Mouse (Mus musculus): Measurements from ENCODE around the gene St6gal1. TPM values are rescaled to one million over a fixed set of nuclear protein-coding genes. Genes with fewer than 3 reads are reported as not detected.

Gene St6gal1
- polyA plus RNA-seq, 1 experiment = 1.1 TPM

DNA sequence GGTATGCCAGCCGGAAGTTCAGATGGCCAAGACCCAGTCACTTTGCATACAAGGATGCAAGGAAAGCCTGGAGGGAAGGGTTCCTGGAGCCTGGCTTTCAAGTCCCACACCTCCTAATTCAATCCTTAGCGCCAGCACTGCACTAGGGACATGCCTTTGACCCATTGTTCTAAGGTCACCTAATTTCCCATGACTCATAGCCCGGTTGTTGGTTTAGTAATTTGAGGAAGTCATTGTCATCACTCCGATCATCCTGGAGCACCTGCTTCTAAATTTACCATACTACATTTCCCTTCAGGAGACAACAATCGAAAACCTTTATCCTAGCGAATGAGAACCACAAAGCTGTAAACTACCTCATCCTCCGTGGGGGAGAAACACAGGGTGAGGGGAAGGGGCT, 10.2 kb upstream of the St6gal1 start:
- no peak for TF ChIP-seq GATA1 (IDR thresholded peaks at IDR 0.05; ENCODE audit: low read length)

DNA sequence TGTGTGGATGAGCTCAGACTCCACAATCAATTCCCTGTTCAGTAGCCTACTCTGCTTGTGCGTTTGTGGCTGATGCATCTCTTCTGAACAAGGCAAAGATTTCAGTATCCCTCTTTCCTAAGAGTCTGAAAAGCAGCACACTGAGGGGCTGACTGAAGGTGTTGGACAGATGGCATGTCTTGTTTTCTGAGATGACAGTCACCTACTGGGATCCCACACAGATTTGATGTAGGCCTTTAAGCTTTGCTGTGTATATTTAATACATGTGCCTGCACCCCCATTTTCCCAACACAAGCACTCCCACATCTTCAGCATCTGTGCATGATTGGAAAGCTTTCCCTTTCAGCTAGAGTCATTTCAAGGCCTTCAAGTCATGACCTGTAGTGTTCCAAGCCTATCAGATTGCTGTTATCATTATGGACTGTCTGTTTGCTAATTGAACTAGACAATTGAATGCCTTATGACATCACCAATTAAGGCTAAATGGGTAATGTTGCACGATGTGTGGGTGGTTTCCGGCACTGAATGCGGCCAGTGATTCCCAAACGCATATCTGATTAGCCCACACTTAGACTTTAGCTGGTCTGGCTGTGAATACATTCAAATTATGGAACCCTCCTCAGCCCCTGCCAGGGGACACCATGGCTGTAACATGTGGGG, 9.2 kb upstream of the St6gal1 start:
- TF ChIP-seq GATA1 (IDR thresholded peaks at IDR 0.05; ENCODE audit: low read length) = no peak

DNA sequence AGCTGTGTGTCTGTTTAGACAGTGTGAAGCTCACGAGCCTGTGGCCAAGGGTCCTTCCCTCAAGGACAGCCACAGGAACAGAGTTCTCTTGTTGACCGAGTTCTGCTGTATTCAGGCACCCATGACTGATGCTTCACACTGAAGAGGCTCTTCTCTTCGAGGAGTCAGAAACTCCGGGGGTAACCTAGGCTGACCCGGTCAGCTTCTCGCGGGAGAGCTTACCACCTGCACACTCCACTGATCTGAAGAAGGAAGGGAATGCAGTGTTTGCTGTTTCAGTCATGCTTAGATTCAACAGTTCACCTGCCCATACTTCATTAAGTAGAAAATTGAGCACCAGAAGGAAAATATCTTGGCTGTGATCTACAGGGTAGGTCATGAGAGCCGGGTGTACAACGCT, 8.2 kb upstream of the St6gal1 start:
- TF ChIP-seq GATA1 (IDR thresholded peaks at IDR 0.05; ENCODE audit: low read length) = no peak

DNA sequence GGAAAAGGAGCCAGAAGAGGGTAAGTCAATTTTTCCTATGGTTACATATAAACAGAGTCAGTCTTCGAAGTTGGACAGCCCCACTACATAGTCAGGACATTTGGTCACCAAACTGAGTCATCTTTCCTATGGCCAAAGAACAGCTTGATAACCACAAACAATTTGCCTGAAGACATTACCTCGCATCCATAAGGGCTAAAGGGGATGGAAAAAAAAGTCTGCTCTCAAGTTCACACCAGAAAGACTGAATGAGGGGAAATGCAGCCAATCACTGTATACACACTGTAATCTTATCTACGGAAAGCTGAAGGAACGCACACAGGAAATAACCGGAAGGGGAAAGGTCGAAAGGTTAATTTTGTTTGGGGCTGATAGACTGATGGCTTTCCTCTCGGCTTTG, 6.2 kb upstream of the St6gal1 start:
- TF ChIP-seq GATA1 (IDR thresholded peaks at IDR 0.05; ENCODE audit: low read length) = no peak

DNA sequence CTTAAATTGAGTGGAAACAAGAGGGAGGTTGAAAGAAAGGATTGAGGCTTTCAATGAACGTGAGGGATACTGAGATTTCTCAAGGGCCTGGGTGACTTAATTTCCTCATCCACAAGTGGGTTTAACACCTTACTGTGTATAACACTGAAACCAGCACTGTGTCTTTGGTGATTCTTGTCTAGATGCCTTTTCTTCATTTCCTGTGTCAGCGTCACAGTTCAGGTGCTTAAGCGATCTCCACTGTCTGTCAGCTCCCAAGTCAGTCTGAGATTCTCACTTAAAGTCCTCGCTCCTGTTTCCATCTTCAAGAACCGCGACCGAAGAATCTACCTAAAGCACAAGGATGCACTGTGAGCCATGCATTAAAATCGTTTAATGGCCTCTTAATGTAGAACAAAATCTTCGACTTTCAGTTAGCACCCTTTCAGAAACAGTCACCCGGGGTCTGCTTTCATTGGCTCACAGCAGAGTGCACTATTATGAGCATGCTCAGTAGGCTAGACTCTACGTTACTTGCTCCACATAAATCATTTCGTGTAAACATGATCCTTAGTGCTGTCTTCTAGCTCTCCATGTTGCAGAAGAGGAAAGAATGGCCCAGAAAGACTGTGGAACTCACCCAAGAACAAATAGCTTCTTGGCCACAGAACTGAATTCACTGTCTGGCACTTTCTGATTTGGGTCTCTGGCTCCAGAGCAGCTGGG, 1.2 kb upstream of the St6gal1 start:
- no peak for TF ChIP-seq GATA1 (IDR thresholded peaks at IDR 0.05; ENCODE audit: low read length)

DNA sequence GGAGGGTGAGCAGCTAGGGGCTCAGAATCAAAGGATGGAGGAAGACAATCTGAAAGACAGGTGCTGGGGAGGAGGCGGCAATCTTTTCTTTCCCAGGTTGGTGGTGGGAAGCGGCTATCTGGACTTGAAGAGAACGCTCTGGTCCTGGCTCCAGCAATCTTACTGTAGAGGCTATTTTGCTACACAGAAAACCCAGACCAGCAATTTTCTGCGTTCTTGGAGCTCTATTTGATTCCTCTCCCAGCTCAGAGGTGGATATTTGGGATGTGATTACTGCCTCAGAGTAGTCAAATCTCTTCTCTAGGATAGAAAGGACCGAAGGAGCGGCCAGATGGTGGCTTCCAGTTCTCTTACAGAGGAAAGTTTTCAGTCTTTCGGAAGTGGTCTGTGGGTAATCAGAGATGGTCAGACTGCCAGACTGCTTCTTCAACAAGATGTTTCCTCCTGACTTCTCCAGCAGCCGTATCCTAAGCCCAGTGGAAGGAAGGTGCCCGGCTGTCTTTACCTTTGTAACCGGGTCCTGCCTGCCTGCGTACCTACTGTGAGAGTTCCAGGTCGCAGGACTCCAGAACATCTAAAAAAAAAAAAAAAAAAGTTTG, 570 bp upstream of the St6gal1 start:
- no peak for TF ChIP-seq GATA1 (IDR thresholded peaks at IDR 0.05; ENCODE audit: low read length)

DNA sequence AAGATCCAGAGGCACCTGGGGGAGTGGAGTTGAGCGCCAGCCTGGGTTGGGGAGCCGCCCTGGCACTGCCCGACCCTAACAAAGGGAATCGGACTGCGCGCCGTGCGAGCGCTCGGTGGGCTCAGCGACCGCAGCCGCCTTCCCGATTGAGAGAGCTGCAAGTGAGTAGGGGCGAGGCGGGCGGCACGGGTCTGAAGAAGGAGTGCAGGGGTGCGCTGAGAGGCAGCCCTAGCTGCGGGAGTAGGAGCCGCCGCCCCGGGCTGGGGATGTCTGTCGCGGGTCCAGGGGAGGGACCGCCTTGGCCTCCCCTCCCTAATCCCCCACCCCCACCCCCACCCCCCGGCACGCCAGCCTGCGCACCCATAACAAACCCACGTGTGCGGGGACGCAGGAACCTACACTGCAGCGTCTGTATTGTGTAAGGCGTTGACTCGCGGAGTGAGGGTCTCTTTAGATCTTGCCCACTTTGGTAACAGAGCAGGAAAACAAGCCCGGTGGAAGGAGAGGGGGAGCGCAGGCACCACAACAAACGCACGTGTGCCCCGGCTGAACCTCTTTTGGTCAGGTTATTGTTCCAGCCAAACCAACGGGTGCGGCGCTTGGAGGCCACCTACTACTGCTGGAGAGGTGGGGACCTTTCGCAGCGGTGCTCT, 655 bp downstream of the St6gal1 start:
- no peak for TF ChIP-seq GATA1 (IDR thresholded peaks at IDR 0.05; ENCODE audit: low read length)

DNA sequence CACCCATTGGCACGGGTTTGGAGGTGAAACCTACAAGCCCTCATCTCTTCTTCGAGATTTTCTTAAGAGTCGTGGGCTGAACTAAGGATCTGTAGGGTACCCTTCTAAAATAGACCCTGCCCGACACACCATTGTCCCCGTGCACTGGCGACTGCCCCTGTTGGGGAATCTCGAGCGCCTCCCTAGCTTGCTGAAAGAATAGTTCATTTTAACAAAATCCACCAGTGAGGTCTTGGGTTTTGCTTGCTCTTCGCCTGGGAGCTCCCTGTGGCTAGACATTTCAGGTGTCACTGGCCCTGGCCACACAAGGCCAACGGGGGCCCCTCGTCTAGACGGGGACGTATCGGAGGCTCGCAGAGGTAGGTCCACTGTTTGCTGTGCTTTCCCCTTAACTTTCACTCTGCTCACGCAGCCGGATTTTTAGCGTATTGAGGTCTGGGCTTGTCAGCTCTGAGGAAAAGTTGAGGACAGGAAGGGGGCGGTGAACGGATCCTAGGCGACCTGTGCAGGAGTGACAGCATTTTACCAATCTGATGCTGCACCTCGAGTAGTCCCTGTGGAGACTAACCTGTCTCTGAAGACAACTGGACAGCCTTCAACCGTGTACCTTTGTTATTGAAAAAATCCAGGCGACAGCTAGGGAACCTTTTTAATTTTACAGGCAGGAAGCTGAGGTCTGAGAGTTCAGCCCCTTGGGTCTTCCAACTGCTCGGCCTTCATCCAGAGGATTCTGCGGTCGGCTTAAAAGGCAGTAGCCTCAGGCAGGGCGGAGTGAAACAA, 1.5 kb downstream of the St6gal1 start:
- TF ChIP-seq GATA1 (IDR thresholded peaks at IDR 0.05; ENCODE audit: low read length) = no peak

DNA sequence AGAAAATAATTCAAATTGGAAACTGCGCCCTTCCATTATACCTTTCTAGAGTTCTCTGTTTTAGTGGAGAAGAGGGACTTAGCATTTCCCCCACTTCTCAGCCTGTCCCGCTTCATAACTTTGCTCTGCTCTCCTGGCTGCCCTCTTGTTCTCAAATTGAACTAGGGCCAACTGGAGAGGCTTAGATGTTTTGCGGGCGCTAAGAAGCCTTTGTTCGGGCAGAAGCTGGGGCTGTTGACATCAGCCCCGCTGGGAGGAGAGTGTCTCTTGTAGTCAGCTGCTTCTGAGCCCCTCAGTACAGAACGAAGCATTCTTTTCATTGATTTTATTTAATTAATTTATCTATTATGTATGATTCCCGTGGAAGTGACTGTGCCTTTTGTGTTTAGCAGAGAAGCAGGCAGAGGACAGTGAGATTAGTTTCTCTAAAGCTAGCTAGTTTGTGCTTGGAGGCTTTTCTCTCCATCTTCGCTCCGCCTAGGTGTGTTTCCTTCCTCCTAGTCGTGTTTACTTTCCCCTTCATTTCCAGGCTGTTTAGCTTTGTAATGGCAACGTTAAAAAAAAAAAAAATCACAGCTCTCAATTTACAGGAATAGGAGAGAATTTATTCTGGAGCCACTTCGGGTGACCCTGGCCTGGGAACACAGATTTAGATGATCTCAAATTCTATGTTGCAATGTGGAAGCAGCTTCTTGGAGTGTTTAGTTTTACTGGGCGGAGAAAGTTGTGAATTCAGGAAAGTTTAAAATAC, 2.2 kb downstream of the St6gal1 start:
- TF ChIP-seq GATA1 (IDR thresholded peaks at IDR 0.05; ENCODE audit: low read length) = no peak

DNA sequence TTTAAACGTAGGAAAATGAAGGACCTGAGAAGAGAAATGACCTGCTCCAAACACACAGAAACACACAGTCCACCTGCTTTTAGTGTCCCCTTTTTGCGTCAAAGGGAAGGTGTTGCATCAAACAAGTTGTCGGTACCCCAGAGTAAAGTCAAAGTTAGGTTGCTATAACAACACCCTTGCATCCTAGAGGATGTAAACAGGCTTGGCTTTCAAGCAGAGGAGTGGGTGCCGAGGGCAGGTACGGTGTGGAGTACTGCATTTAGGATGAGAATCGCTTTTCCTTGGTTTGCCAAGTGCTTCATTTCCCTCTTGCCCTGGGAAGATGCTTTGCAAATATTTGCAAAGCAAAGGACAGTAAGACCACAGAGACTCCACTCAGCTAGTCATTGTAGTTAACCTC, 3.3 kb downstream of the St6gal1 start:
- no peak for TF ChIP-seq GATA1 (IDR thresholded peaks at IDR 0.05; ENCODE audit: low read length)

DNA sequence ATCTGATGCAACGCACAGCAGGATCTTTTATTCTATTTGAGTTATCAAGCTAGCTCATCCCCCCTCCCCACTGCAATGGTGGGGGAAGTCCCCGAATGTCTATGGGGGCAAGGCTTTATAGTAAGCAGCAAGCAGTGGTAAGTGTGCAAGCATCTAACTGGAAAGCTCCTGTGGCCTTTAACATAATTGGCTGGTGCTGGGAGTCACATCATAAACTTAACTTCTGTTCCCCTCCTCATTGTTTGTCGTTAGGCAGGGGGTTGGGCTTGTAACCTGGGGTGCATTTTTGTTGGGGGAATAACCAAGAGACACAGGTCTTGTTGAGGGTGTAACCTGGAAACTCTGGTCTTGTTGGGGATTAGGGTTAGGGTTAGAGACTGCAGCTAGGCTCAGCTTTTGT, 3.9 kb downstream of the St6gal1 start:
- TF ChIP-seq GATA1 (IDR thresholded peaks at IDR 0.05; ENCODE audit: low read length) = no peak

DNA sequence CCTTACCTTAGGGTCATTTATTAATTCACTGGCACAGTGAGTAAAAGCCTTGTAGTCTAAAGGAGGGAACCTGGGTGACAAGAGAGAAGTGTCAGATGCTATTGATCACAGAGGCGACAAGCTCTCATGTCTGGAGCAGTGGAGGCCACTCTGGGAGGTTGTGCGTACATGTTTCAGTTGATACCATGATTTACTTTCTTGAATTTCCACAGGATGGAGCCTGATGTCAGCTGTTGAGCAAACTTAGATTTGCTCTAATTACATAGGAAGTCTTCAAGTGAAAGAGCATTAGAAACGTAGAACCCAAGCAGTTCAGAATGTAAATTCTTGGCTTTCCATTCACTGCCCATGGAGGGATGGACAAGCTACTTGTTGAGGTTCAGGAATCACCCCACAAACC, 5.4 kb downstream of the St6gal1 start:
- TF ChIP-seq GATA1 (IDR thresholded peaks at IDR 0.05; ENCODE audit: low read length) = no peak

DNA sequence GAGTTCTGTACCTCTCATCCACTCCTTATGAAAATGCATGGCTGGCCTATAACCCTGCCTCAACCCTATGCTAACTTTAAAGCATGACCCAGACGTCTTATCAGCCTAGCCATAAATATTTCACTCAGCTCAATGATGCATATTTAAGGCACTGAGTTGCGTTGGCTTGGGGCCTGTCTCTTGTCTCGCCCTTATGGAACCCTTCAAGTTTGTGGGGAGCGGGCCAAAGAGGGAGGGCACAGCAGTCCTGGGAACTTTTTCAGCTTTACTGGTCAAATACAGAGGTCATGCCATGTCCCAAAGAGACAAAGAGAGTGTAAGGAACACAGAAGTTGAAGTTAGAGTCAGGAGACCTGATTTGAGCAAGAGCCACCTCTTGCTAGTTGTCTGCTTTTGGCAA, 6.6 kb downstream of the St6gal1 start:
- no peak for TF ChIP-seq GATA1 (IDR thresholded peaks at IDR 0.05; ENCODE audit: low read length)

DNA sequence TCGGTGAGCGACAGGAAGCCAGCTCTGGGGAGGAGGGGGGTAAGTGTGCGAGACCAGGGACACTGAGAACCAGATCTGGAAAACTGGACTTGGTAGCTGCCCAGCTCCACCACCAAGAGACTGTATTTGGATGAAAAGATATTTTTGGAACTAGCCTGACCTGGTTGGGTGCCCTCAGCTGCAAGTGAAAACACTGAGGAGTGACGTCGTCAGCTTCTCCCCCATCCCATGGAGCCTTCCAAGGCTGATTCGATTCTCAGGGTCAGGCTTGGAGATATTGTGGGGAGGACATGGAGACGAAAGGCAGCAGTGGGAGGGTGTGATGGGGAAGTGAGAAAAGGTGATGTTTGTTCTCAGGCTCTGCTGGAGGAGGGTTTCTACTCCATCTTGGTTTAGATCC, 8.2 kb downstream of the St6gal1 start:
- no peak for TF ChIP-seq GATA1 (IDR thresholded peaks at IDR 0.05; ENCODE audit: low read length)

DNA sequence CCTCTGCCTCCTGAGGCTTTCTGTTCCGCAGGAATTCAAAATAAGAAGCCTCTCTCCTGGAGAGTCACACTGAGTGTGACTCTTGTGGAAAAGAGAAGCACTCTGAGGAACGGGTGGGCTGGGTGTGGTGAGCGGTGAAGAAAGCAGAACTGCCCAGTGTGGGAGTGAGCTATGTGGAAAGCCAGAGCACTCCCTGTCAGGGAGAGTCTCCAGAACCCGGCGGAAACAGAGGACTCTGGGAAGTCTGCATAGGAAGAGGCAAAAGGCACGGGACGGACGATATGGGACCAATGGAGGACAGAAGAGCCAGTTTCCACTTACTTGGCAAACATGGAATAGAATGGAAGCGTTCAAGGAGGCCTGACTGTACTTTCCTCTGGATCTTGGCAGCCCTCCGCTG, 9.0 kb downstream of the St6gal1 start:
- no peak for TF ChIP-seq GATA1 (IDR thresholded peaks at IDR 0.05; ENCODE audit: low read length)
